Mouse (Mus musculus) cerebellum, postnatal 25 days (tissue): ENCODE measurements at regions not wholly inside any gene's neighbourhood (a gene's known extent, or its start where the extent isn't known, plus 50 kb on each side); places are given as distances from the start of the nearest gene placed in this dataset.

Source experiments
- DNase-seq, 2 experiments: peaks; one replicate each; pipeline ENCODE4 v3.0.0; 2021; ENCODE audit warnings: mixed read lengths in 2 of 2

DNA sequence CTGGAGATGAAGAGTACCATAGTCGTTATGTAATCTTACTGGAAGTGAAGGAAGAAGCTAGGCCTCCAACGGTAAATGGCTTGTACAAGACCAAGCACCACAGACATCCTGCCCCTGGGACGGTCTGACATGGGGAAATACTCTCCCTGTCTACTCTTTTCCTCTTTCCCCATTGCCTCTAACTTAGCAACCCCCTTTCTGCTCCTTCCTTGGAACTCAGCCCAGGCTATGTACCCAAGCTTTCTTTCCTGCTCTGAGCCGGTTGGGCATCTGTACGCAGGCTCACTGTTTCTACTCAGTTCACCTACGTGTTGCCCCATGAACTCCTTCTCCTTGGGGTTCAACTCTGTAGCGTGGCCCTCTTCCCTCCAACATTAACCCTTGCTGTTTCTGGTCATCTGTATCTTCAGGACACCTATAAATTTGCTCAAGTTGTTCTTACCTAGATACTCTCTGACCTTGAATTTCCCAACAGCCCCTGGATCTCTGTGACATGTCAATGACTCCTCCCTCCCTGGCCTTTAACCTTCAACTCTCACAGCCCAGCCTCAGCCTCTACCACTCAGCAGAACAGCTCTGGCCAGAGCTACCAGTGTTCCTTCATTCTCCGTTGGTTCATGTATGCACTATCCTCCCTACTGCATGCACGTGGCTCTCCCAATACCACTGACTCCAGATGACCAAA lies 71.0 kb upstream of the Usp24 start:
- no peak for DNase-seq

- no peak for DNase-seq
Measured at GRCm38 (mm10) chr4:106246695-106247094, 69.3 kb upstream of the Usp24 start.

GRCm38 (mm10) chr4:106247398-106247797 lies 68.6 kb upstream of the Usp24 start:
- no peak for DNase-seq

DNA sequence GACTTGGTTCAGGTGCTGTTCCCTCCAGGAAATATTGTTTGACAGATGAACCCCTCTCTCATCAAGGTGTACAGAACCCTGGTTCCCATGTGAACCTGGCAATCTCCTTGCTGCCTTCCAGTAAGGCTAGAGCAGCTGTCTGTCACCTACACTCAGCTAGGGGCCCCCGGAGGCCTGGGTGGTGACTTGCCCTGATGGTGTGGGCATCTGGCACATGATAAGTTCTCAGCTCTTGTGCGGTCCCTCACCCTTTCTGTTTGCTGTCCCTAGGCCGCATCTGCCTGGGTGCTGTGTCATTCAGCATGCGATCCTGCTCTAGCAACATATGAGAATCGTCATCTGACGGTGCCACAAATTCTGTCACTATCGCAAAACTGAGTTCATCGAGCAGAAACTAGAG lies 67.7 kb upstream of the Usp24 start:
- DNase-seq = no peak

DNA sequence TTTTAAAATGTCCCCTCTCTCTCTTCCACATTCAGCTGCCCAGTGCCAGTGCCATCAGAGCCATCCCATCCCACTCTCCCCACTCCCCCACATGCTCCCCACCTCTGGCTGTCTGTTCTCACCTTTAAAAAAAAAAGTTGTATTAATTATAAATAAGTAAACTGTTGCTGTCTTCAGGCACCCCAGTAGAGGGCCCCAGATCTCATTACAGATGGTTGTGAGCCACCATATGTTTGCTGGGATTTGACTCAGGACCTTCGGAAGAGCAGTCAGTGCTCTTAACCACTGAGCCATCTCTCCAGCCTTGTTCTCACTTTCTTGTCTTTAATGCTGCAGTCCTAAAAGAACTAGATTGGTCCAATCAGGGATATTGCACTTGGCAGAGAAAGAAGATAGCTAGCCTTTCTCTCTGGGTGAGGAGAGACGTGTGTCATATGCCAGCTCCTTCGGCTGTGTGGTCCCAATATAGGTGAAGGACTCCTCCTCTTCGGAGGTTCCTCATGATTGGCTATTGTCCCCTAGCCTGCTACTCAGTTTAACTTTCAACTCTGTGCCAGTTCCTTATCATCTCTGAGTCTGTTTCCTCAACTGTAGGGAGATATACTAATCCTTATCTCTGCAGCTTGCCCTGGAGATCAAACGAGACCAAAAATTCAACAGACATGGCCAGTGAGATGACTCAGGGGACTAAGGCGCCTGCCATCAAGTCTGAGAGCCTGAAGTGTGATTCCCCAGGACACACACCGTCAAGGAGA lies 66.8 kb upstream of the Usp24 start:
- DNase-seq = no peak

GRCm38 (mm10) chr4:106250048-106250447 lies 66.0 kb upstream of the Usp24 start:
- DNase-seq = no peak

DNA sequence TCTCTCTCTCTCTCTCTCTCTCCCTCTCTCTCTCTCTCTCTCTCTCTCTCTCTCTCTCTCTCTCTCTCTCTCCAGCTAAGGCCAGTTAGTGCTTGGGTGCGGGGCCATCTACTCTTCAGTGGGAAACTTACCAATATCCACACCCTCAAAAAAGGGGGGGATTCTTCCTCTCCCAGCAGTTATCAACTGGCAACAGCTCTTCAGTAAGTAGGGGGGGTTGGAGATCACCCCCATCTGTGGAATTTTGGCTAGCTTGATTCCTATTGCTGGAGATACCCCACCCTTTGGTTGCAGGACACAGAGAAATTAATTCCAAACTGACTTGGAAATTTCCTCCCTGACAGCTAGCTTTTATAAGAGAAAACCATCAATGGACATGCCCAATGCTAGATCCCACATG lies 64.6 kb upstream of the Usp24 start:
- DNase-seq = no peak

DNA sequence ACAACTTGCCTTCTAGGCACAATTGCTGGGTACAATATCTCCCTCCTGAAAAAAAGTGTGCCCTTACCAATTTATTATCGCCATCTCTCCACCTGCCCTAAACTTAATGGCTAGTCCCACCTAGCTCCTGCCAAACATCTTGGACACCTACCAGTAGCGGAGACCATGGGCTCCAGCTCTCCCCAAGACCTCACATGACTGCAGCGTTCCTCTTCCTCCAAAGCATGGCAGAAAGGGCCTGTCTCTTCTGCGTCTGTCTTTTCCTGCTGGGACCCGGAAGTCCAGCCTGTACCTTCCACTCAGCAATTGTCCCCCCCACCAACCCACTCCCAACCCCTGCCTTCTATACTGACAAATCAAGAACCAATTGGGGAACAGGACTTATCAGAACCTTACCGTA lies 63.1 kb upstream of the Usp24 start:
- no peak for DNase-seq

- no peak for DNase-seq
Measured at GRCm38 (mm10) chr4:106254761-106255475, 61.1 kb upstream of the Usp24 start.

GRCm38 (mm10) chr4:106255959-106256609 lies 59.9 kb upstream of the Usp24 start:
- DNase-seq = peak; percentile 74 to 80

DNA sequence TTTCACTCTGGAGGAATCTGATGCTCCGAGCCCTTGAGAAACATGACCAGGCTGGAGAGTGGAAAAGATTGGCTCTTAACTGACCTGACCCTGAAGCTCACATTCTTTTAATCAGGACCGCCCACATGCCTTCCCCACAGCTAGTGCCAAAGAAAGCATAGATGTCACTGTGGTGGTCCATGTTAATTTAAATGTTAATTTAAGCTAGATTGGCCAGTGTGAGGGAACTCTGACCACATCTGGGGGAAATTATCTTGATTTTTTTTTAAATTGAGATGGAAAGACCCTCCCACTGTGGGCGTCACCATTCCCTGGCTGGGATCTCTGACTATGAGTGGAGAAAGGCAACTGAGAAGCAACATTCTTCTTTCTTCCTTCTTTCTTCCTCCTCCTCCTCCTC lies 54.6 kb upstream of the Usp24 start:
- no peak for DNase-seq

- no peak for DNase-seq
Measured at GRCm38 (mm10) chr4:106261901-106262560, 54.0 kb upstream of the Usp24 start.

DNA sequence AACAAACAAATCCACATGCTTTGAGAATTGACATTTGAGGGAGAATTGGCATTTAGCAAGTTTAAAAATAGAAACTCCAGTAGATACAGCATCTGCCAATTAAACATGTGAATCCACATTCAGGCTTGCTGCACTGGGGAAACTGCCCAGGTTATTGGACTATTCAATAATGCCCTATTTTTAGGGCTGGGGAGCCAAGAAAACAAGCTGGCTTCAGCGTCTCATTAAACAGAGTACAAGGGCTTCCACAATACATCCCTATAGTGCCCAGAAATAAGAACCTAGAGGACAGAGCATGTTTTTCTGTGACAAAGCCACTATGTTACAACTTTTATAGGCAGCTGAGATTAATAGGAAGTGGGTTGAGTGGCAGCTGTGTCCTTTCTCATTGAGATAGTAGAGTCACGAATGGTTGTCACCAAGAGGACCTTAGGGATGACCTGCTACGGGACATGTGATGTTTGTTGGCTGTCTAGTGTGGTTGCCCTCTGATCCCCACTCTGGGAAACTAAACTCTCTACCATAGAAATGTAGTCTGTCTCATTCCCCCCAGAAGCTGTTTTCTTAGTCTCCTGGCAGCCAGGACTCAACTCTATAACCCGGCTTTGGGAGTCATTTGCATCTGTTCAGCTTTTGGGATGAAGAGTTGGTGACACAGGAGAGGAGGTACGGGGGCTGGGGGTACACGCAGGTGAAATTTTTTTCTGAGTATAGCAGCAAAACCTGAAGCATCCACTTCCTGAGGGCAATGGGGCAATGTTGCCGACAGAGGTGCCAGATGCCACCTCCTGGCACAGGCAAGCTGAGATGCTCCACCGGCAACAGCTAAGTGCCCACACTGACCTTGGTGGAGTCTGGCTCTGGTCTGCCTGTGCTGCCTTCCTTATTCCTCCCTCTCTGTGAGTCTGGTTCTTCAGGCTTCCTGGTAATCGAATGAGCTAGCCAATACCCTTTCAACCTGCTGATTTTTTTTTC lies 53.0 kb upstream of the Usp24 start:
- no peak for DNase-seq
